Mouse (Mus musculus): Measurements from ENCODE around the gene Dkk3.

Dkk3 gene

DNA sequence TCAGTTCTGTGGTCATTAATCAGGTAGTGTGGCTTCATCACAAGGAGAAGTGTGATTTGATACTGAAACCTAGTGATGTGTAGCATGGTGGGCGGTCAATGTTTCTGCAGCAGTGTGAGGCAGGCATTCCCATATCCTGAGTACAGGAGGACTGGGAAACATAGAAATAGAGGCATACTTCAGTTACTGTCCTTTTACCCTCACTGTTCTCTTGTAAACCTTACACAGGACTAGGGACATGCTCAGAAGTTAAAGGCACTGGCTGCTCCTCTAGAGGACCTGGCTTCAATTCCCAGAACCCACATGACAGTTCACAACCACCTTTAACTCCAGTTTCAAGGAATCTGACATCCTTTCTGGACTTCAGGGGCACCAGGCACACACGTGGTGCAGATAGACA is 72.7 kb downstream of the Dkk3 start:
- no peak for ATAC-seq (ENCODE audit: insufficient number of reproducible peaks, low FRiP score, low TSS enrichment)

DNA sequence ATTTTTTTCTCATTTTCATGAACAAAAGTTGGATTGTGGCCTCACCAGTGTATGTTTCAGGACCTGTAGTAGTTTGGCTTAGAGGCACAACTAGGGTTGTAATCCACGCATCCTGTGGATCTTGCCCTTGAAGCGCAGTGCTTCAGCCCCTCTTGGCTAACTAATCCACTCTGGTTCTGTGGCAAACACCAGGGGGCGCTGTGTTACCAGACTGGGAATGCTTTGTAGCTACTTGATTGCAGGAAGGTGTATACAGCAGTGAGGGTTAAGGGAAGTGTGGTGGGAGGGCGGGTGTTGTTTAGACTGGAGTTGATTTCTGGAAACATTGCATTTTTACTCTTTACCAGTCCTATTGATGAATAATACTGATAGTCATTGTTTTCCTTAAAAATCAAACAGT is 73.8 kb downstream of the Dkk3 start:
- ATAC-seq (ENCODE audit: insufficient number of reproducible peaks, low FRiP score, low TSS enrichment) = peak; percentile 64; the same call in 1 of the 2 replicates

DNA sequence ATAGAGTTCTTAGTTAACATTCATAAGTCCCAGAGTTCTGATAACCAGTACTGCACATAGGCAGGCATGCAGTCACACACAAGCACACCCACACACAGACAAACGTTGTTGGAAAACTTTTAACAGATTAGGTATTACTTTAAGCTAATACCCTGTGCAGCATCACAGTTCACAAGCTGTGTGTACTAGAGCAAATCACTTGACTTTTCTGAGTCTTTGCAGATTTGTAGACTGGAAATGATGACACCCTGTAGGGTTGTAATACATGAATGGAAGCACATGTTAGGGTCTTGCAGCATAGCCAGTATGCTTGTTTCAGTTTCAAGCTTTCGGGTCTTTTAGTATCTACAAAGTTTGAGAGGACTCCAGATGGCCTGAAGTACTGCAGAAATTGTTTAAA is 74.6 kb downstream of the Dkk3 start:
- ATAC-seq (ENCODE audit: insufficient number of reproducible peaks, low FRiP score, low TSS enrichment) = no peak

DNA sequence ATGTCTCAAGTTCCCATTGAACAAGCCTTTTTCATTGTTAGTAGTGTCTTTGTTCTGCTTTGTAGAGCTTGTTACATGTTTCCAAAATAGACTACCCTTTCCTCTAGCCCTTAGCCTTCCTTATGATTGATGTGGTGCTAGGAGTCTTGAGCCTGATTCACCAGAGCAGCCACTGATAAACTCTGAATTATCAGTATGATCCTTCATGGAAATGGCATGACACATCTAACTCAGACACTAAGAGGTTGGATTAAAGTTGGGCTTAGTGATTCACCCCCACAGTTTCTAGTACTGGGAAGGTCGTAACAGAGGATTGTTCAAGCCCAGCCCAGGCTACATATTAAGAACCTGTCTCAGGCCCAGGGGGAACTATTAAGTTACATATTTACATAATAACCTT is 76.2 kb downstream of the Dkk3 start:
- ATAC-seq (ENCODE audit: insufficient number of reproducible peaks, low FRiP score, low TSS enrichment) = no peak

DNA sequence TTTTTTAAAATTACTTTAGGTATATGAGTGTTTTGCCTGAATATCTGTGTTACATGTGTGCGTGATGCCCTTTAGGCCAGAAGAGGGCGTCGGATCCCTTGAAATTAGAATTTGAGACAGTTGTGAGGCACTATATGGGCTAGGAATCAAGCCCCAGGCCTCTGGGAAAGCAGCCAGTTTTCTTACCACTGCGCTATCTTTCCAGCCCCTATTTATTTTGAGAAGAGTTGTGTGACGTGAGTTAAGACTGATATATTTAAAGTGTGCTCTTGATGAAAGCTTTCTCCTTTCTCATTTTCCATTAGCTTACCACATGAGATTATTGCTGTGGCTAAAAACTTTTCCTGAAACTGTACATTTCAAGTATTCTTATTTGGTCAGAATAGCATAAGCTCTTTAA is 84.0 kb downstream of the Dkk3 start:
- no peak for ATAC-seq (ENCODE audit: insufficient number of reproducible peaks, low FRiP score, low TSS enrichment)
